Mouse (Mus musculus) megakaryocyte, embryonic 14.5 days (primary cell): ENCODE results near the gene Dgcr6.

Experiments used
- FLI1 ChIP-seq: IDR thresholded peaks from 2 replicates; pipeline ENCODE4 v1.6.1; 2012; ENCODE audit warnings: low read length, inconsistent platforms, mixed read lengths
- GATA1 ChIP-seq: IDR thresholded peaks from 3 replicates; pipeline ENCODE4 v1.6.1; 2012; ENCODE audit warnings: mixed read lengths, low read length, inconsistent platforms, borderline replicate concordance

DNA sequence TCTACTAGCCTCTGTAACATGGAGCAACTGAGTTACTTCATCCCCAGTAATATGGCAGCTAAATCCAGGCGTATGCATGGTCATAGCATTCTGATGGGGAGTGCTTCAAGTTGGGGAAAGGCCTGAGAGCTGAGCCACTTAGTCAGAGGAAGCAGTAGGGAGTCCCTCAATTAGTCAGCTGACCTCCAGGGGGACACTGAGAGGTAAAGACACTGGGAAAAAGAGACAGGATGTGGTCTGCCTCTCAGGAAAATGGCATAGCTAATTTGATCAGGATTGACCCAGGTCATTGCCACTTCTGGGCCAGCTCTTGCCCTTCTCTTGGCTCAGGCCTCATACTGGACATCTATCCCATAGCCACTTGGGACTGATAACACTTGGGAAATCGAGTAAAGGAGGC is 25.3 kb upstream of the Dgcr6 start:
- TF ChIP-seq GATA1: no peak
- TF ChIP-seq FLI1: no peak
